Mouse (Mus musculus): ENCODE measurements around the gene B4galt2. TPM values are rescaled to one million over a fixed set of nuclear protein-coding genes. Genes with fewer than 3 reads are reported as not detected.

Gene B4galt2
- total and polyA plus RNA-seq, 2 experiments from 2014 or later, result 92.9 to 337 TPM

- 81% methylated on average over 9 of the region's 9 CpGs for WGBS
- no peak for TF ChIP-seq CTCF (IDR thresholded peaks at IDR 0.05)
- H3K27me3 ChIP-seq (ENCODE audit: insufficient read depth, low read length), result no peaks in the 10 kb centered on the region
- no peak for ATAC-seq (ENCODE audit: low FRiP score)
- H3K4me1 ChIP-seq (ENCODE audit: insufficient read depth, low read length), result no peaks in the 10 kb centered on the region
- no peaks in the 10 kb centered on the region for H3K36me3 ChIP-seq (ENCODE audit: insufficient read depth, low read length)
- H3K4me3 ChIP-seq (ENCODE audit: low read depth, low read length), result no peak overlapping the region
- no peak overlapping the region for H3K4me2 ChIP-seq (ENCODE audit: low read depth, low read length, poor library complexity, severe bottlenecking)
- no peak overlapping the region for H3K27ac ChIP-seq (ENCODE audit: low read depth, low read length)
- no peak for DNase-seq (ENCODE audit: low spot score)
- no peaks in the 10 kb centered on the region for H3K9me3 ChIP-seq (ENCODE audit: low read length)
- no peak overlapping the region for H3K9ac ChIP-seq (replicated peaks; ENCODE audit: low read length, poor library complexity, severe bottlenecking)
Observed at GRCm38 (mm10) chr4:117831920-117832691, 51.2 kb downstream of the B4galt2 start.

- H3K27me3 ChIP-seq (ENCODE audit: insufficient read depth, low read length), result no peaks in the 10 kb centered on the region
- H3K27ac ChIP-seq (ENCODE audit: low read depth, low read length), result no peak overlapping the region
- 86% methylated on average over 2 of the region's 2 CpGs for WGBS
- no peak for TF ChIP-seq CTCF (IDR thresholded peaks at IDR 0.05)
- H3K9ac ChIP-seq (replicated peaks; ENCODE audit: low read length, poor library complexity, severe bottlenecking), result no peak overlapping the region
- H3K4me2 ChIP-seq (ENCODE audit: low read depth, low read length, poor library complexity, severe bottlenecking), result no peak overlapping the region
- ATAC-seq (ENCODE audit: low FRiP score), result no peak
- no peaks in the 10 kb centered on the region for H3K4me1 ChIP-seq (ENCODE audit: insufficient read depth, low read length)
- no peak for DNase-seq (ENCODE audit: low spot score)
- no peaks in the 10 kb centered on the region for H3K9me3 ChIP-seq (ENCODE audit: low read length)
- no peak overlapping the region for H3K4me3 ChIP-seq (ENCODE audit: low read depth, low read length)
- H3K36me3 ChIP-seq (ENCODE audit: insufficient read depth, low read length), result no peaks in the 10 kb centered on the region
Observed at GRCm38 (mm10) chr4:117831499-117831898, 51.8 kb downstream of the B4galt2 start.

DNA sequence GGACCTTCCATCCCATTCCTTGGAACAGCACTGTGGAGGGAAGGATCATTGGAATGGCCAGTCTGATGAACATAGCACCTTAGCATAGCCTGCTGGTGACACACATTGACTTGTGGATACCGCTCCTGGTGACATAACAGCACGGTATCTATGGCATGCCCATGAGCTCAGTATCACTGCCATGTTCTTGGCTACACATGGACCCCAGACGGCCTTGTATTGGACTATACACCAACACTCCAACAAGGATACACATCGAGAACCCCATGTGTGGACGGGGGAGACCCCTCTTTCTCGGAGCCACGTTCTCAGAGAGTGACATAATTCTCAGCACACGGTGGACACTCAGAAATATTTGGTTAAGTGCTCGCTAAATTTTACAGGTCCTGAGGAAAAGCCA is 52.5 kb downstream of the B4galt2 start:
- TF ChIP-seq CTCF (IDR thresholded peaks at IDR 0.05), result no peak
- WGBS, result 94% methylated on average over 9 of the region's 9 CpGs
- Histone ChIP-seq H3K9me3 (ENCODE audit: low read length) (no peaks in the 10 kb centered on the region), H3K36me3 (ENCODE audit: insufficient read depth, low read length) (no peaks in the 10 kb centered on the region), H3K9ac (replicated peaks; ENCODE audit: low read length, poor library complexity, severe bottlenecking) (no peak overlapping the region), H3K27ac (ENCODE audit: low read depth, low read length) (no peak overlapping the region), H3K27me3 (ENCODE audit: insufficient read depth, low read length) (no peaks in the 10 kb centered on the region), H3K4me2 (ENCODE audit: low read depth, low read length, poor library complexity, severe bottlenecking) (no peak overlapping the region), H3K4me3 (ENCODE audit: low read depth, low read length) (no peak overlapping the region), H3K4me1 (ENCODE audit: insufficient read depth, low read length) (no peaks in the 10 kb centered on the region)
- ATAC-seq (ENCODE audit: low FRiP score), result no peak
- DNase-seq (ENCODE audit: low spot score), result no peak

DNA sequence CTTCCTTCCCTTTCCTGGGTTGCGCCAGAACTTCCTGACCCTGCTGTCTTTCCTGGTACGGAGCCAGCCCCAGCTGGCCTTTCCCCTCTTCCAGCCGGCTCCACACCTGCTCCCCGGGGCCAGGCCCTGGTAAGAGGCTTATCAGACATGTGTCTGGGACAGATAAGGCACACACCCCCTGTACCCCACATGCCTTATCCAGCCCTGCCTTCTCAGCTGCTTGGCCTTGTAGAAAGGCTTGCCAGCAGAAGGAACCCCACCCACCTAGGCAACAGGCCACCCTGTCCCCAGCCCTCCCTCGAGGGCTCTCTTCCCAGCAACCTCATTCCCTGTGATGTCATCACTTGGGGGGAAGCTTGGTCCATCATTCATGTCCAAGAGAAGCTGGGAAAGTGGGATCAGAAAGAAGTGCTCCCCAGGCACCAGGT is 53.1 kb downstream of the B4galt2 start:
- Histone ChIP-seq H3K4me2 (ENCODE audit: low read depth, low read length, poor library complexity, severe bottlenecking) (no peak overlapping the region), H3K4me3 (ENCODE audit: low read depth, low read length) (no peak overlapping the region), H3K27ac (ENCODE audit: low read depth, low read length) (no peak overlapping the region), H3K9me3 (ENCODE audit: low read length) (no peaks in the 10 kb centered on the region), H3K4me1 (ENCODE audit: insufficient read depth, low read length) (no peaks in the 10 kb centered on the region), H3K36me3 (ENCODE audit: insufficient read depth, low read length) (no peaks in the 10 kb centered on the region), H3K27me3 (ENCODE audit: insufficient read depth, low read length) (no peaks in the 10 kb centered on the region), H3K9ac (replicated peaks; ENCODE audit: low read length, poor library complexity, severe bottlenecking) (no peak overlapping the region)
- no peak for ATAC-seq (ENCODE audit: low FRiP score)
- 10% methylated on average over 5 of the region's 5 CpGs for WGBS
- TF ChIP-seq CTCF (IDR thresholded peaks at IDR 0.05), result no peak
- peak; percentile 40 for DNase-seq (ENCODE audit: low spot score)

DNA sequence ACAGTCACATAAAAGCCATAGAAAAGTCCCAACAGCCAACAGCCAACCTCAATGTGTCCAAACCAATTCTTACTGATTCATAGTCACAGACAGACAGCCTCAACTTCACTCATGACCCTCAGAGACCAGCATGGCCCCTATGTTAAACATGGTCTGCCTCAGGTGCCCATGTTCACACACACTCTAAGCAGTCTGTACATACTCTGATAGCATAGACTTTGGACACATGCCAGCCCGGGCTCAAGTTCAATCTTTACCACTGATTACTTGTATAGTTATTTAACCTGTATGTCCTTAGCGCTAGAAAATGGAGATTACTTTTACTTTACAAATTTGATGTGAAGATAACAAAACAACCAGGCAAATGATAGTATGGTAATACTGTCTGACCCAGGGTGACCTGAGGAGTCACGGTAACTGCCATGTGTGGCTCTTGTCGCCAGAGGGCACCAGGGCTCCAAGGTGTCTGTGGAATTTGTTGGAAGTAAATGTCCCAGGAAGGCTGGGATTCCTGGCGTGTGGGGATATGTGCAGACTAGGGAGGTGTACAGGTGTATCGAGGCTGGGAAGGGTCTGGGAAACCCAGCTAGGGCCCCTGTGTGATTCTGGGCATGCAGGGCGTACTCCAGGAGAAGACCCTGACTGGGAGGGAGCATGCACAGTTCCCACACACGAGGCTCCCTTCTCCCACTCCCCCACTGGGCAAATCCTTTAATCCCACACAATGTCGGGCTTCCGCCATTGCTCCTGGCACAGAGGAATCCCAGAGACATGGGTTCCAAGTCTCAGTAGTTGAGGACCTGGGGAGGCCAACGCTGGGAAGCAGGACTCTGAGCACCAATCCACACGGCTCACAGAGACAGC is 53.8 kb downstream of the B4galt2 start:
- Histone ChIP-seq H3K4me2 (ENCODE audit: low read depth, low read length, poor library complexity, severe bottlenecking) (0 out of 2 replicates have a peak overlapping the region, but pooled peaks have one; percentile 9), H3K9ac (replicated peaks; ENCODE audit: low read length, poor library complexity, severe bottlenecking) (no peak overlapping the region), H3K36me3 (ENCODE audit: insufficient read depth, low read length) (no peaks in the 10 kb centered on the region), H3K27ac (ENCODE audit: low read depth, low read length) (no peak overlapping the region), H3K4me3 (ENCODE audit: low read depth, low read length) (no peak overlapping the region), H3K9me3 (ENCODE audit: low read length) (no peaks in the 10 kb centered on the region), H3K4me1 (ENCODE audit: insufficient read depth, low read length) (no peaks in the 10 kb centered on the region), H3K27me3 (ENCODE audit: insufficient read depth, low read length) (no peaks in the 10 kb centered on the region)
- peak; percentile 63 for DNase-seq (ENCODE audit: low spot score)
- peak; percentile 18; the same call in 1 of the 2 replicates for ATAC-seq (ENCODE audit: low FRiP score)
- TF ChIP-seq CTCF (IDR thresholded peaks at IDR 0.05), result peak; percentile 88
- WGBS, result 7% methylated on average over 12 of the region's 12 CpGs

All from midbrain, postnatal 0 days (tissue).